Comparison of ENCODE assay signal across 8 mouse cellular contexts in the genomic region with DNA sequence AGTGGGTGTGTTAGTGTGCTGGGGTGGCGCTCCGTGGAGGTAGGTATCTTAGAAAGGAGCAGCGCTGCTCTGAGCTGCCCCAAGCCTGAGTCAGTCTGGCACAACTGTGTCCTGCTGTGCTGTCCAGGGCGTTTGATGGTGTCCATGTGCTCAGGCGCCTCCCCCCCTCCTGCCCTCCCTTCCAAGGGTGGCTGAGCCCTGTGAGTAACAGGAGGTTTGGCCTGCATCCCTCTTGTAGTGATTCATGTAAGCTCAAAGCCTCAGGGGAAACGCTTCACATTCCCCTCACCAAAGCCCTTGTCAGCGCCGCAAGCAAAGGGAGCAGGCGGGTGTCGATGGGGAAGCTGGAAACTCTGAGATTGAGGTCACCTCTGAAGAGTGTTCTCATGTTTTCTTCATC. TPM values are rescaled to one million over a fixed set of nuclear protein-coding genes. Genes with fewer than 3 reads are reported as not detected.
DNase-seq lines count a peak whose midpoint lies in the region; ATAC-seq and TF ChIP-seq lines count a peak whose summit lies in the region.
"Had no signal": no experiment of that assay in that cellular context is flagged by ENCODE, and none has a peak within 500 bp of the region (broad histone marks: within the 10 kb centered on the region; RNA-seq: fewer than 3 reads in every experiment).

No protein-coding gene starts in this region.

- WGBS in stomach, embryonic 16.5 days = 45% methylated on average over 10 of the region's 10 CpGs
- WGBS in neural tube, embryonic 15.5 days = 62% methylated on average over 10 of the region's 10 CpGs

- H3K4me2 ChIP-seq in stomach, embryonic 16.5 days (ENCODE audit: low read depth, low read length) = no peak overlapping the region
- H3K4me2 ChIP-seq in neural tube, embryonic 15.5 days = no peak overlapping the region

- peak; percentile 56; the same call in 1 of the 2 replicates for ATAC-seq in stomach, embryonic 16.5 days (ENCODE audit: insufficient read depth, low FRiP score)
- no peak for ATAC-seq in neural tube, embryonic 15.5 days (ENCODE audit: low FRiP score)

- H3K27ac ChIP-seq in embryonic fibroblast, embryonic 13.5 days (ENCODE audit: insufficient read depth, low read length) = peak overlapping the region; percentile 68
- peak overlapping the region; percentile 83 for H3K27ac ChIP-seq in stomach, embryonic 16.5 days (ENCODE audit: low read length)
- no peak overlapping the region for H3K27ac ChIP-seq in neural tube, embryonic 15.5 days (replicated peaks)

- intact Hi-C loops in heart, postnatal 14 days (cut with DNase I) = no loop called here
- intact Hi-C loops in left cerebral cortex, postnatal 14 days (cut with DNase I) = no loop called here

- TF ChIP-seq CTCF in embryonic fibroblast, embryonic 13.5 days (IDR thresholded peaks at IDR 0.05; ENCODE audit: borderline replicate concordance, insufficient read depth, low read length) = no peak

- TF ChIP-seq POLR2A in embryonic fibroblast, embryonic 13.5 days (IDR thresholded peaks at IDR 0.05; ENCODE audit: low read depth, low read length) = no peak; the same call in 1 of the 2 replicates

- no peaks in the 10 kb centered on the region for H3K36me3 ChIP-seq in stomach, embryonic 16.5 days (ENCODE audit: control insufficient read depth, insufficient read depth, low read length)
- H3K36me3 ChIP-seq in neural tube, embryonic 15.5 days = peaks cover 37% of the 10 kb centered on the region

- H3K9me3 ChIP-seq in stomach, embryonic 16.5 days (replicated peaks; ENCODE audit: control insufficient read depth, low read length) = no peaks in the 10 kb centered on the region
- H3K9me3 ChIP-seq in neural tube, embryonic 15.5 days (replicated peaks) = no peaks in the 10 kb centered on the region

- H3K9ac ChIP-seq in stomach, embryonic 16.5 days (ENCODE audit: low read length) = 0 out of 2 replicates have a peak overlapping the region, but pooled peaks have one; percentile 34
- no peak overlapping the region; the same call in 1 of the 2 replicates for H3K9ac ChIP-seq in neural tube, embryonic 15.5 days (replicated peaks)

- no peak overlapping the region for H3K4me3 ChIP-seq in embryonic fibroblast, embryonic 13.5 days (ENCODE audit: insufficient read depth, low read length)
- H3K4me3 ChIP-seq in stomach, embryonic 16.5 days (replicated peaks; ENCODE audit: low read length) = no peak overlapping the region
- H3K4me3 ChIP-seq in neural tube, embryonic 15.5 days (replicated peaks) = no peak overlapping the region
- H3K4me3 ChIP-seq: erythroblast, embryonic 14.5 days had no signal

- H3K27me3 ChIP-seq in stomach, embryonic 16.5 days (ENCODE audit: control insufficient read depth, insufficient read depth, low read length) = no peaks in the 10 kb centered on the region
- no peaks in the 10 kb centered on the region for H3K27me3 ChIP-seq in neural tube, embryonic 15.5 days (replicated peaks)

- DNase-seq in retina, postnatal 1 day = peak; percentile 71
- DNase-seq in retina, embryonic 14.5 days (ENCODE audit: low spot score) = no peak
- peak; percentile 52 to 69 for DNase-seq in heart, postnatal 14 days
- DNase-seq in left cerebral cortex, postnatal 14 days (ENCODE audit: low spot score in 2 of 2) = no peak

- peaks cover 15% of the 10 kb centered on the region for H3K4me1 ChIP-seq in embryonic fibroblast, embryonic 13.5 days (ENCODE audit: control insufficient read depth, insufficient read depth, low read length)
- H3K4me1 ChIP-seq in stomach, embryonic 16.5 days (ENCODE audit: control insufficient read depth, insufficient read depth, low read length) = peaks cover 10% of the 10 kb centered on the region
- H3K4me1 ChIP-seq in neural tube, embryonic 15.5 days = peaks cover 15% of the 10 kb centered on the region

RNA-seq across cellular contexts. Expression of gene Cenpx, which starts 15.8 kb away (rescaled TPM):
- 42.8 and 44.1 TPM in 2 replicates for polyA plus RNA-seq in embryonic fibroblast, embryonic 13.5 days (2011; ENCODE audit: insufficient read length, low read depth, missing spikeins)
- 10 to 100 TPM; 35.4 to 36.4 TPM for total RNA-seq in heart, postnatal 14 days (2021)
- 138 and 153 TPM in 2 replicates for polyA plus RNA-seq in stomach, embryonic 16.5 days (2015; fragmentation: Nextera tagmentation; extraction: Ambion mirVana)
- total RNA-seq in left cerebral cortex, postnatal 14 days (2021) = 10 to 100 TPM; 26.8 to 30.2 TPM
- polyA plus RNA-seq in neural tube, embryonic 15.5 days (2015; fragmentation: Nextera tagmentation; extraction: Ambion mirVana) = 108 and 115 TPM in 2 replicates

RNA-seq across cellular contexts. Expression of gene Lrrc45, which starts 16.0 kb away (rescaled TPM):
- 16.1 and 17.8 TPM in 2 replicates for polyA plus RNA-seq in embryonic fibroblast, embryonic 13.5 days (2011; ENCODE audit: insufficient read length, low read depth, missing spikeins)
- total RNA-seq in heart, postnatal 14 days (2021) = 10 to 100 TPM in 1 of 2 experiments, 1 to 10 TPM in 1; 9.2 to 10.9 TPM
- 59.1 and 62.9 TPM in 2 replicates for polyA plus RNA-seq in stomach, embryonic 16.5 days (2015; fragmentation: Nextera tagmentation; extraction: Ambion mirVana)
- 10 to 100 TPM; 57.2 to 60.1 TPM for total RNA-seq in left cerebral cortex, postnatal 14 days (2021)
- polyA plus RNA-seq in neural tube, embryonic 15.5 days (2015; fragmentation: Nextera tagmentation; extraction: Ambion mirVana) = 76.8 and 81.3 TPM in 2 replicates

RNA-seq across cellular contexts. Expression of gene Rac3, which starts 23.5 kb away (rescaled TPM):
- polyA plus RNA-seq in embryonic fibroblast, embryonic 13.5 days (2011; ENCODE audit: insufficient read length, low read depth, missing spikeins) = 16.0 and 20.8 TPM in 2 replicates
- total RNA-seq in heart, postnatal 14 days (2021) = 1 to 10 TPM; 1.3 to 1.6 TPM
- 34.6 and 35.3 TPM in 2 replicates for polyA plus RNA-seq in stomach, embryonic 16.5 days (2015; fragmentation: Nextera tagmentation; extraction: Ambion mirVana)
- total RNA-seq in left cerebral cortex, postnatal 14 days (2021) = 10 to 100 TPM; 92.2 to 99.5 TPM
- 459 and 611 TPM in 2 replicates for polyA plus RNA-seq in neural tube, embryonic 15.5 days (2015; fragmentation: Nextera tagmentation; extraction: Ambion mirVana)

RNA-seq across cellular contexts. Expression of gene Aspscr1, which starts 25.0 kb away (rescaled TPM):
- polyA plus RNA-seq in embryonic fibroblast, embryonic 13.5 days (2011; ENCODE audit: insufficient read length, low read depth, missing spikeins) = 49.8 and 53.9 TPM in 2 replicates
- 10 to 100 TPM; 35.0 to 37.9 TPM for total RNA-seq in heart, postnatal 14 days (2021)
- polyA plus RNA-seq in stomach, embryonic 16.5 days (2015; fragmentation: Nextera tagmentation; extraction: Ambion mirVana) = 102 and 104 TPM in 2 replicates
- total RNA-seq in left cerebral cortex, postnatal 14 days (2021) = 10 to 100 TPM; 50.0 to 59.5 TPM
- 144 and 148 TPM in 2 replicates for polyA plus RNA-seq in neural tube, embryonic 15.5 days (2015; fragmentation: Nextera tagmentation; extraction: Ambion mirVana)

RNA-seq across cellular contexts. Expression of gene Dcxr, which starts 29.3 kb away (rescaled TPM):
- polyA plus RNA-seq in embryonic fibroblast, embryonic 13.5 days (2011; ENCODE audit: insufficient read length, low read depth, missing spikeins) = 31.6 and 52.4 TPM in 2 replicates
- total RNA-seq in heart, postnatal 14 days (2021) = 1 to 10 TPM; 3.1 to 5.8 TPM
- polyA plus RNA-seq in stomach, embryonic 16.5 days (2015; fragmentation: Nextera tagmentation; extraction: Ambion mirVana) = 43.0 and 46.0 TPM in 2 replicates
- total RNA-seq in left cerebral cortex, postnatal 14 days (2021) = 1 to 10 TPM; 5.7 to 7.8 TPM
- polyA plus RNA-seq in neural tube, embryonic 15.5 days (2015; fragmentation: Nextera tagmentation; extraction: Ambion mirVana) = 9.4 and 18.9 TPM in 2 replicates

Comparison
In these comparisons a context has a peak if more than half of its experiments do, and no peak if none do; other contexts are left out.
1. DNase-seq: peak in retina, postnatal 1 day (single experiment) and heart, postnatal 14 days (2 of 2); none in retina, embryonic 14.5 days (single experiment) and left cerebral cortex, postnatal 14 days (0 of 2).
2. RNA of gene Rac3, which starts 23.5 kb away (polyA plus RNA-seq): 459 to 611 TPM in neural tube, embryonic 15.5 days; 34.6 to 35.3 TPM in stomach, embryonic 16.5 days and 16.0 to 20.8 TPM in embryonic fibroblast, embryonic 13.5 days; every median in the first group is over 10 times any median in the second.